Mouse (Mus musculus) urinary bladder, postnatal 36 days (tissue): ENCODE data around the gene Sfmbt1.

Source experiments
- DNase-seq, 2 experiments: peaks; one replicate each; pipeline ENCODE4 v3.0.0; 2022; ENCODE audit warnings: low spot score in 2 of 2, mixed read lengths in 1 of 2

Sfmbt1 gene

DNA sequence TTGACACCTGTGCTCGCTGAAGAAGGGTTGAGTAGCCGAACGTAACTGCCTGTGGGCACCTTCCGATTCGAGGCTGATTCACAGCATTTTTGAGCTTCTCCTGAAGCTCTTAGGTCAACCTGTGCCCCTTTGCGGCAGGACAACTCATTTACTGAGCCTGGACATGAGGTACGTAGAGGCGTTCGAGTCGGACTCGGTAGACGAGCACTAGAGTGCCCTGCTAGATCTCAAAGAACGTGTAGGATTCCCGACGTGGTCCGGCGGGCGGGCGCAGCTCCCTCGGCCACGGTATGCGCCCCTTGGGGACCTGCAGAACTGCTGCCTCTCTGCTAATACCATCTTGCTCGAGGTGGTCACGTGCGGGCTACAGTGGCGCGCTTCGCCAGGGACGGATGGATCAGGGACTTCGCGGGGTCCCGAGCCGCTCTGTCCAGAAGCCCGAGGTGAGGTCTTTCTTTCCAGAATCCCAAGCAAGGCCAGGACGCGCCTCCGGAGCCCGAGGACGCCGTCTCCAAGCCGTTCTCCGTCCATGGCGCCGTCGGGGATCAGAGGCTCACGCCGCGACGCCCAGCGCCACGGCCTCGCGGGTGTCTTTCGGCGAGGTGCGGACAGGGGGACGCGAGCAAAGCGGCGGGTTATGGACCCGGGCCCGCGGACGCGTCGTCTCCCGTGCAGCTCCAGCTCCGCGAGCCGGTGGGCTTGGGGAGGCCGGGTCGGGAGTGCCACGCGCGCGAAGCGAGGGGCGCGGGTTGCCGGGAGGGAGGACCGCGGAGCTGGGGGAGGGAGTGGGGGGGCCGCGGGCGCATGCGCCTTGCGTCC, at the start of gene Sfmbt1:
TSS of gene Sfmbt1 (plus strand) at position 51 of the 819 bp plus-strand sequence.
- DNase-seq, result peak in 1 of 2 experiments; percentile 72

DNA sequence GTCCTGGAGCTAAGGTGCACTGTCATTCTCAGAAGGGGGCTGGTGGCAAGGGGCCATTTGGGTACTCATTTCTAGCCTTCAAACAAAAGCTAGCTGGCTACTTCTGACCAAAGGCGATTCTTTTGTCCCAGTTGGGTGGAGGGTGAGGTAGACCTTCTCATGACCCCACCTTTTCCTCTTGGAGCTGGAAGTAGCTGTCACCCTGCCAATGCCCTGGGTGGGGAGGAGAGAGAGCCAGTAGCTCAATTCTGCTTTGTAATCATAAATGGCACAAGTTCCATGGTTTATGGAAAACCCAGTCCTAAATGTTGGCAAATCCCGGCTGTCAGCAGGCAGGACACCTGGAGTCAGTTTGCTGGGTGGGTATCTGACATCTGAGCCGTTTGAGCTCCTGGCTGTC, 48.6 kb upstream of the Sfmbt1 start:
- DNase-seq, result no peak

DNA sequence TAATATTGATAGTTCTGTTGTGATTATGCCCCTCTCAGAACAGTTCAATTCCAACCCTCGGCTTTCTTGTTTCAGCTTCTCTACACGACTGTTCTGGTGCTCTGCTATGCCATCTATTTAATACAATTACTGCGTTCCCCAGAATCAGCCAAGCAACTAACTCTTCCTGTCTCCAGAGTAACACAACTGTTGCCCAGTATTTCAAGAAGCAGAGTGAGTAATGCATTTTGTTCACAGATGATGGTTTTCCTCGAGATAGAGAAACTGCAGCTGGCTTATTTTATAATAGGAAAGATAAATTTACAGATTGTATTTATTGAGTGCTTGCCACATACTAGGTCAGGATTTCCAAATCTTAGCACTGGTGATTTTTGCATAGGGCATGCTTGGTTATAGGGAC, 48.0 kb upstream of the Sfmbt1 start:
- no peak for DNase-seq

DNA sequence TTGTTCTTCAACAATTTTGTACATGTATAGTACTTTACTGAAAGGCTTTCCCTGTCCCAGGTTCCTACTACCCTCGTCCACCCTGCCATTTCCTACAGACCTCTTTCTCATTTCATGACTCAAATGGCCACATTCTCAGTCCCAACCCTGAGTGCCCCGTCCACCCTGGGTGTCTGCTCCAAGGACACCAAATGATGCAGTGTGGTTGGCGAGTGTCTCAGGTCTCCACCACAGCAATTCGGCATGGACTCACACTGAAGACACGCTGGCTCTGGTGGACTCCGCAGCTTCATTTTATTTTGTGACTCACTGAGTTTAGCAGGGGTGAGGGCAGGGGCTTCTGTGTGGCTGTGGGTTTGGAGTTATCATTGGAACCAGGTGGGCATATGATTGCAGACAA, 44.5 kb upstream of the Sfmbt1 start:
- DNase-seq, result no peak

DNA sequence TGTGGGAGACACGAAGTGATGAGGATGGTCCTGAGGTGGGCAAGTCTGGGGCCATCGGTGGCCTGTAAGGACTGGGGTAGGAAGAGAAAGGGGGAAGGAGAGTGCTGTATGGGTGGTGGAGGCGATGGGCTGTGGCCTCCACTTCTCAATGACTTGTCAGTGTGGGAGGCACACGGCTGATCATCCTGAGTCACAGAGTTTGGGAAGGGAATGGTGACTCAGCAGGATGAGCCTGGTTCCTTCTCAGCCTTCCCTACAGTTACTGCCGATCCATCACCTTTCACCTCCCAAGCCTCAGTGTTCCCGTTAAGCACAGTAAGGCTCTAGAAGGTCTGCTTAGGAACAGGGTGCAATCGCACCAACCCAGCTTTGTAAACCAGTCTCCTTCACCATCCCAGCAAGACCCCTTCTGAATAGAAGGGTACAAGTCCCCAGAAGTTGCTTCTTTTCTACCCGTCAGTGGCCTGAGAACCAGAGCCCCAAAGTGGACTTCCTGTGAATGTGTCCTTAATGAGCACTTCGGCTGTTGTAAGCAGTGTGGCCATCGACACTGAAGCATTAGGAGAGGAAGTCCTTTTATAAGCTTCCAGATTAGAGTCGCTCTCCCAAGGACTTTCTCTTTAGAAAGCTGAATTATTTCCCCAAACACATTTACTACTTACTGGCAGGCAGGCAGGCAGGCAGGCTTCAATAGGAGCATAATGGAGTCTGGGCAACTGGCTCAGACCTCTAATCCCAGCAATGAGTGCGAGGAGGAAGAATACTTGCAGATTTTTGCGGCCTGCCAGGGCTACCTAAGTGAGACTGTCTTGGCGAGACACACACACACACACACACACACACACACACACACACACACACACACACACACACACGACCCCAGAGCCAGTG, 43.3 kb upstream of the Sfmbt1 start:
- no peak for DNase-seq

- DNase-seq, result peak; percentile 82 to 83
Measured at GRCm38 (mm10) chr14:30671986-30672312, 42.7 kb upstream of the Sfmbt1 start.

GRCm38 (mm10) chr14:30674947-30675346, 39.7 kb upstream of the Sfmbt1 start:
- no peak for DNase-seq

GRCm38 (mm10) chr14:30682131-30682530, 32.5 kb upstream of the Sfmbt1 start:
- no peak for DNase-seq

DNA sequence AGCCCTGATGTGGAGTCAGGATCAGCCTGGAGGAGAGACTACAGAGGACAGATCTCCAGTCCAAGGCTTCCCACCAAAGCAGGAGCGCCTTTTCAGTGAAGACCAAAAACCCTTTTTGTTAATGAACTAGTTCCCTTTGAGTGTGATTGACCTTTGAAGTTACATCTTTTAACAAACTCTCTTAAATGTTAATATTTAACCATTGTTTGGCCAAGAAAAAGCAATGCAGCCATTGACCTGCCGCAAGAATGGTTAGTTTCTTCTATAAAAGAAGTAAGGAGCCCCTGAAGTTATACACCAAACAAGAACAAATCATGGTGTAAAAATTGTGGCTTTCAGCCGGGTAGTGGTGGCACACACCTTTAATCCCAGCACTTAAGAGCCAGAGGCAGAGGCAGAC, 24.0 kb upstream of the Sfmbt1 start:
- no peak for DNase-seq

DNA sequence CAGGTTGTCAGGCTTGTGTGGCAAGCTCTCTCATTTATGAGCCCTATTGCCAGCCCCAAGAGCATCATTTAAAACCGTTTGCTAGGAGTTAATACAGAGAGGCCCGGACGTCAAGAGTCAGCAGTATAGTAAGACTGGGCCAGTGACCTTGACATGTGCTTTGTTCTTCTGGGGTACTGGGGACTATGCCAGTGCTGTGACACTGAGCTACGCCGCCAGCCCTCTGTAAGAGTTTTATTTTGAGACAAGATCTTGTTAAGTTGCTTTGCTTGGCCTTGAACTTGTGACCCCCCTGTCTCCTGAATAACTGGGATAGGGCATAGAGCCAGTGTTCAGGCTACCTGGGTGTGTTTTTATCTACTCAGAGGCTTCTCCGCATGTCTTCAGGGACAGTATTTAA, 22.2 kb upstream of the Sfmbt1 start:
- DNase-seq, result no peak

- no peak for DNase-seq
Measured at GRCm38 (mm10) chr14:30694786-30695185, 19.9 kb upstream of the Sfmbt1 start.

DNA sequence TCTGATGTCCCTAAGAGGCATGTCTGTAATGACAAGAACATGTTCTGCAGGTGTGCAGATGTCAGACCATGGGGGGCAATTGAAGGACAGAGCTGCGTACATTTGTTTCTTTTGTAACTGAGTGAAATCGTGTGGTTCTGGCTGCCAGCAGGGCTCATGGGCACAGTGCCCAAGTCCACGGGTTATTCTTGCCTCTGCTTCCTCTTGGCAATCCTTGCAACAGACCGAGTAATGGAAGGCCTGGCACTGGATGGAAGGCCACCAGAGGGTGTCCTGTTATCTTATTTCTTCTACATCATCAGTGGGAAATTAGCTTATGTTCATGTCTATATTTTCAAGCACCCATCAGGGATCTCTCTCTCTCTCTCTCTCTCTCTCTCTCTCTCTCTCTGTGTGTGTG, 19.0 kb upstream of the Sfmbt1 start:
- peak; percentile 18 to 78 for DNase-seq

GRCm38 (mm10) chr14:30697407-30698052, 17.1 kb upstream of the Sfmbt1 start:
- no peak for DNase-seq

GRCm38 (mm10) chr14:30699656-30700055, 15.0 kb upstream of the Sfmbt1 start:
- peak in 1 of 2 experiments; percentile 30 for DNase-seq

- no peak for DNase-seq
Measured at GRCm38 (mm10) chr14:30702512-30702911, 12.1 kb upstream of the Sfmbt1 start.

- DNase-seq, result no peak
Measured at GRCm38 (mm10) chr14:30703079-30703478, 11.6 kb upstream of the Sfmbt1 start.

- no peak for DNase-seq
Measured at GRCm38 (mm10) chr14:30704098-30704855, 10.4 kb upstream of the Sfmbt1 start.

- DNase-seq, result no peak
Measured at GRCm38 (mm10) chr14:30711892-30712291, 2.8 kb upstream of the Sfmbt1 start.

DNA sequence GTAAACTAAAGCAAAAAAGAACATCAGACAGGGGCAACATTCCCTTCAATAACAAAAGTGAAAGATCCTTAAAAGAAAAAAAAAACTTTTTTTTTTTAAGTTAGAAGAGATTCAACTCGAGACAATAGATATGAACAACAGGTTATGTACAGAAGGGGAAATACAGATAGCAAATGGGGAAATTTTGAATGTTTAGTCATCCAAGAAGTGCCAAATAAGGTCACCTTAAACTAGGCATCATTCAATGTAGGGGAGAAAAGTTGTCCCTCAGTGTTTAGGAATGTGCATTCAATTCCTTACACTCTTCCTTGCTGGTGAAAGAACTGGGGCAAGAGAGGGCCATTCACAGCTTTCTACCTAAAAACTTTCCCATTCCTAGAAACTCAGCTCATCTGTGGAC, 880 bp upstream of the Sfmbt1 start:
- DNase-seq, result no peak

DNA sequence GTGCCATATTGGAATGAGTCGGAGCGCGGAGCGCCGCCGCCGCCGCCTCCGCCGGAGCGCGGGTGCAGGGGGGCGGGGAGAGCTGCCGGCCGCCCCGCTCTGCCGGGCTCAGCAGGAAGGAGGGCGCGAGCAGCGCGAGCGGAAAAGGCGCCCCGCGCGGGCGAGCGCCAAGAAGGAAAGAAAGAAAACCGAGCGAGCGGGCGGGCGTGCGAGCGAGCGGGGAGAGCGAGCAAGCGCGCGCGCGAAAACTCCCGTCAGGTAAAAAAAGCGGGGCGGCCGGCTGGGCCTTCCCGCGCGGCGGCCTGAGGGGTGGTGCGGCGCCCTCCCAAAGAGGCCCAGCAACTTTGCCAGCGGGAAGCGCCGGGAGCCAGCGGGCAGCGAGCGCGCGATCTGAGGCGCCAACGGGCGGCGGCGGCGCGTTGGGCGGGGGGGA, 985 bp downstream of the Sfmbt1 start:
- peak in 1 of 2 experiments; percentile 63 for DNase-seq
